Mouse (Mus musculus) regulatory T cell (primary cell): ENCODE measurements at regions not wholly inside any gene's neighbourhood (a gene's known extent, or its start where the extent isn't known, plus 50 kb on each side); places are given as distances from the start of the nearest gene placed in this dataset.

Experiments used
- in situ Hi-C: fragments of 300-600 bp; cut with MboI, MseI; formaldehyde crosslinking; loops from one replicate; pipeline ENCODE4 v1.15.1; 2025; ENCODE audit warnings: high pct_unique_total_duplicates

- in situ Hi-C loops: no loop called here
Measured at GRCm38 (mm10) chr9:115361191-115361590, 51.0 kb upstream of the Stt3b start.

DNA sequence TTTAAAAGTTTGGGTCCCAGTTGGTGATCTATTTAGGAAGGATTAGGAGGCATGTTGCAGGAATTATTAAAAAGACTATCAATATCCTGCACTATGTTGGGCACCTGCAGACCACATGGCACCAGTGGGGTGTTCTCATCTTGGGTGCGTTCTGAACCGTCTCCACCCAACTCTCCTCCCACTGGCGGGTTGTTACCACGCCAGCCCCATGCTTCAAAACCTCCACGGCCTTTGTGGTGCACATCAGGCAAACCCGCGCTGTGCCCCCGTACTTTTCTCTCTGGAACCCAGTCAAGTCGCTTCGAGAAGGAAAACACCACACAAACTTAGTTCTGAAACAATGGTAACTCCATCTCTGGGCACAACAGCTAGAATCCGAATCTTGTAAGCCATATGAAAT lies 51.7 kb upstream of the Stt3b start:
- in situ Hi-C loops: no loop called here

GRCm38 (mm10) chr9:115362486-115362885 lies 52.3 kb upstream of the Stt3b start:
- in situ Hi-C loops: no loop called here

GRCm38 (mm10) chr9:115364919-115365861 lies 55.0 kb upstream of the Stt3b start:
- in situ Hi-C loops: no loop called here

- in situ Hi-C loops: no loop called here
Measured at GRCm38 (mm10) chr9:115367808-115368207, 57.6 kb upstream of the Stt3b start.

DNA sequence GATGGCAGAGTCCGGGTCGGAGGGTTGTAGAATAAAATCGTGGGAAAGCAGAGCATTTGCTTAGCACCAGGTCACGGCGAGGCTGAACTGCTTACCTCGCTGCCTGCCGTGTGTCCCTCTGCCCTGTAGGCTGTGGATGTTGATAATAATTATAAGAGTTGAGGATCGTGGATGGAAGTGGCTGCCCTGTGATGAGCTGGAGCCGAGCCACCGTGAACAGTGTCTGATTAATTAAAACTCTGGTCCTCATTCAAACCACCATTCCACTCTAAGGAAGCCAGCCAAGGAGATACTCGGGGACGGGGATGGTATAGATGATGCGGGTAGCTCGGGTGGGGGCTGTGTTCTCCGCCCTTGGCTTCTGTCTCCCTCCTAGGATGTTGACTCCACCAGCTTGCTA lies 70.1 kb upstream of the Stt3b start:
- in situ Hi-C loops: no loop called here

- in situ Hi-C loops: no loop called here
Measured at GRCm38 (mm10) chr9:115382824-115383475, 72.7 kb upstream of the Stt3b start.

GRCm38 (mm10) chr9:115383935-115384334 lies 73.7 kb upstream of the Stt3b start:
- in situ Hi-C loops: no loop called here

DNA sequence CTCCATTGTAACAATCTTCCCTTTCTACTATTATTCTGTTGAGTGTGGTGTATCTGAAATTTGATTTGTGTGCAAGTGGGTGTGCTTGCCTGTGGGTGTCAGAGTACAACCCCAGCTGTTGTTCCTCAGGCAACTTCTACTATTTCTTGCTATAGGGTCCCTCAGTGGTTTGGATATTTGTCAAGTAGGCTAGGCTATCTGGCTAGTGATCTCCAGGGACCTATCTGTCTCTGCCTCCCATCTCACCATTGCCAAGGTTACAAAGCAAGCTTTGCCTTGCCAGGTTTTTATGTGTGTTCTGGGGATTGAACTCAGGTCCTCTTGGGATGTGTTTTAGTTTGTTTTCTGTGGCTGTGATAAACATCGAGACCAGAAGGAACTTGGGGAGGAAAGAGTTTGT lies 74.1 kb upstream of the Stt3b start:
- in situ Hi-C loops: no loop called here

DNA sequence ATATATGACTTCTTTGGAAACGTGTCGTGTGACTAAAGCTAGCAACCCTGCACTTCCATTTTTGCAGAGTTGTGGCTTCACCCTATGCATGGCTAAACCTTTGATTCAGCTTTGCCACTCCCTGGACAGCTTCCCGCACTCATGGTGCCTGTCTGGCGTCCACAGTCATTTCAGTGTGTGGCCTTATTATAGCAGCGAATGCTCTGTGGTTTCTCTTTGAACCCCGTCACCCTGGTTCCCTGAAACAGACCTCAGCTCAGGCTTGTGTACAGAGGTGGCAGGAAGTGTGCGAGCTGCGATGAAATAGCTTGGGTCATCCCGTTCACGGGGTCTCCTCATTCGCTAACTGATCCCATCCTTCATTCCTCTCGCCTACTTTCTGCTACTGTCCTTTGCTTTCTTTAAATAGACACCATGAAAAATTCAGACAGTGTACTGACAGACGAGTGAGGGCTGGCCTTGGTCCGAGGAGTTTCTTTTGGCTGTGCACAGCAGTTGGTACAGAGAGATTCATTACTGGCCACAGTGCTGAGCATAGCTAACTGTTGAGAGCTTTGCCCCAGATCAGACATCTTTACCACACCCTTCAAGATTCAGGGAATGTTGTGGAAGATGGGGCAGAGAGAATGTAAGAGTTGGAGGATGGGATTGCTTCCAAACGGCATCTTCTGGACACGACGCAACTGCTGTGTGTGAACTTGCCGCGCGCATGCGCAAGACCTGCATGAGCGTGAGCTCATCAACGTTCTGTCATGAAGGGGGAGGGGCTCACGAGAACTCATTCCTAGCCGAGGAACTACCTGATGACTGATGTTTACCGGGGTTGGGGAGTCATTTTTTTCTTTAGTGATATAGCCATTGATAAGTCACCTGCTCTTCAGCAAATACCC lies 77.5 kb upstream of the Stt3b start:
- in situ Hi-C loops: no loop called here

- in situ Hi-C loops: no loop called here
Measured at GRCm38 (mm10) chr9:115388361-115388759, 78.1 kb upstream of the Stt3b start.

DNA sequence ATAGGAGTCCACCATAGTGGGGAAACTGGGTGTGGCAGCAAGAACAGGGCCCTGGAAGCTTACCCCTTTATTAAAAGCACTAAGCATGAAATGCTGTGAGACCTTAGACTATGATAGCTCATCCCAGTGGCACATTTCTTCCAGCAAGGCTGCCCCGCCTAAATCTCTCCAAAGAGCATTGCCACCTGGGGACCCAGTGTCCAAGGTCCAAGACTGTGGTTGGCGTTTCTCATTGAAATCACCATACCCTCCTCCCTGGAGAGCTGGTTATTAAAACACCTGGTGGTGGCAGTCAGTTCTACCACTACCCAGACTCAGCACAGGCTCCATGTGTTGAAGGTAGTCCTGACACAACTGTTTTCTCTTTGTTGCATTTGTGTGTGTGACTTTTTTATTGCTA lies 78.9 kb upstream of the Stt3b start:
- in situ Hi-C loops: no loop called here

- in situ Hi-C loops: no loop called here
Measured at GRCm38 (mm10) chr9:115390880-115391281, 80.7 kb upstream of the Stt3b start.

- in situ Hi-C loops: no loop called here
Measured at GRCm38 (mm10) chr9:115395511-115395910, 85.3 kb upstream of the Stt3b start.

GRCm38 (mm10) chr9:115400461-115400860 lies 90.2 kb upstream of the Stt3b start:
- in situ Hi-C loops: no loop called here

- in situ Hi-C loops: no loop called here
Measured at GRCm38 (mm10) chr9:115401405-115402151, 91.4 kb upstream of the Stt3b start.

- in situ Hi-C loops: no loop called here
Measured at GRCm38 (mm10) chr9:115402661-115403060, 92.4 kb upstream of the Stt3b start.

GRCm38 (mm10) chr9:115403354-115403968 lies 93.2 kb upstream of the Stt3b start:
- in situ Hi-C loops: no loop called here

GRCm38 (mm10) chr9:115407901-115408470 lies 97.8 kb upstream of the Stt3b start:
- in situ Hi-C loops: no loop called here

GRCm38 (mm10) chr9:115408886-115409285 lies 98.7 kb upstream of the Stt3b start:
- in situ Hi-C loops: no loop called here
